Mouse (Mus musculus): ENCODE data around the gene H2-Q10. TPM values are rescaled to one million over a fixed set of nuclear protein-coding genes. Genes with fewer than 3 reads are reported as not detected.
A peak's percentile ranks its signal among the peaks of the same experiment; 100 is the strongest.

H2-Q10 gene
- polyA plus RNA-seq, 1 experiment: 0.04 TPM

- Histone ChIP-seq H3K27ac (ENCODE audit: insufficient read depth, low read length) (no peak overlapping the region), H3K4me3 (ENCODE audit: insufficient read depth, low read length) (peak overlapping the region; percentile 52), H3K4me1 (ENCODE audit: control insufficient read depth, insufficient read depth, low read length) (no peaks in the 10 kb centered on the region)
- TF ChIP-seq POLR2A (IDR thresholded peaks at IDR 0.05; ENCODE audit: extremely low read depth, insufficient read depth, low read length) (no peak), CTCF (IDR thresholded peaks at IDR 0.05; ENCODE audit: extremely low read depth, insufficient read depth, low read length) (no peak)
Measured at GRCm38 (mm10) chr17:35515911-35516640, 46.2 kb downstream of the H2-Q10 start.

GRCm38 (mm10) chr17:35516652-35517500 is 47.0 kb downstream of the H2-Q10 start, which contains the start of the genes Tcf19 and Cchcr1:
Gene Tcf19 (minus strand): TSS chr17:35516824.
Gene Cchcr1 (plus strand): TSS chr17:35517100.
- TF ChIP-seq POLR2A (IDR thresholded peaks at IDR 0.05; ENCODE audit: extremely low read depth, insufficient read depth, low read length) (no peak), CTCF (IDR thresholded peaks at IDR 0.05; ENCODE audit: extremely low read depth, insufficient read depth, low read length) (no peak)
- H3K4me3 ChIP-seq (ENCODE audit: insufficient read depth, low read length): peak within 1 kb of the TSS; percentile 52
- H3K4me1 ChIP-seq (ENCODE audit: control insufficient read depth, insufficient read depth, low read length): no peaks in the 10 kb centered on the region
- H3K27ac ChIP-seq (ENCODE audit: insufficient read depth, low read length): no peak within 1 kb of the TSS

- Histone ChIP-seq H3K4me3 (ENCODE audit: insufficient read depth, low read length) (peak overlapping the region; percentile 52; the same call in 1 of the 2 replicates), H3K4me1 (ENCODE audit: control insufficient read depth, insufficient read depth, low read length) (no peaks in the 10 kb centered on the region), H3K27ac (ENCODE audit: insufficient read depth, low read length) (no peak overlapping the region)
- no peak for TF ChIP-seq POLR2A (IDR thresholded peaks at IDR 0.05; ENCODE audit: extremely low read depth, insufficient read depth, low read length)
- no peak for TF ChIP-seq CTCF (IDR thresholded peaks at IDR 0.05; ENCODE audit: extremely low read depth, insufficient read depth, low read length)
Measured at GRCm38 (mm10) chr17:35517526-35517925, 47.6 kb downstream of the H2-Q10 start.

Other genes with a start within 250 kb of the H2-Q10 start
- not detected in 2 replicates for gene Gm16181, start 249.3 kb upstream of the H2-Q10 start, polyA plus RNA-seq (2012; rRNA removed)
- 765 and 777 TPM in 2 replicates for gene Atp6v1g2, start 236.4 kb upstream of the H2-Q10 start, polyA plus RNA-seq (2012; rRNA removed)
- 12.2 and 13.8 TPM in 2 replicates for gene Nfkbil1, start 234.3 kb upstream of the H2-Q10 start, polyA plus RNA-seq (2012; rRNA removed)
- gene Ddx39b, start 228.3 kb upstream of the H2-Q10 start, polyA plus RNA-seq (2012; rRNA removed): 382 and 400 TPM in 2 replicates
- 64.1 and 72.6 TPM in 2 replicates for gene H2-D1, start 207.4 kb upstream of the H2-Q10 start, polyA plus RNA-seq (2012; rRNA removed)
- 0.68 and 0.88 TPM in 2 replicates for gene H2-Q1, start 149.7 kb upstream of the H2-Q10 start, polyA plus RNA-seq (2012; rRNA removed)
- gene H2-Q2, start 127.8 kb upstream of the H2-Q10 start, polyA plus RNA-seq (2012; rRNA removed): 0.57 and 0.96 TPM in 2 replicates
- gene H2-Q4, start 90.5 kb upstream of the H2-Q10 start, polyA plus RNA-seq (2012; rRNA removed): 6.2 and 6.5 TPM in 2 replicates
- 1.2 and 1.7 TPM in 2 replicates for gene H2-Q6, start 45.2 kb upstream of the H2-Q10 start, polyA plus RNA-seq (2012; rRNA removed)
- gene H2-Q7, start 30.9 kb upstream of the H2-Q10 start, polyA plus RNA-seq (2012; rRNA removed): 1.2 and 1.9 TPM in 2 replicates
- gene Pou5f1, start 35.9 kb downstream of the H2-Q10 start, polyA plus RNA-seq (2012; rRNA removed): not detected in 2 replicates
- gene Tcf19, start 46.7 kb downstream of the H2-Q10 start, polyA plus RNA-seq (2012; rRNA removed): 10.3 and 11.9 TPM in 2 replicates
- gene Cchcr1, start 47.0 kb downstream of the H2-Q10 start, polyA plus RNA-seq (2012; rRNA removed): 14.2 and 14.5 TPM in 2 replicates
- 1.1 and 1.2 TPM in 2 replicates for gene Psors1c2, start 63.1 kb downstream of the H2-Q10 start, polyA plus RNA-seq (2012; rRNA removed)
- 1.8 and 1.9 TPM in 2 replicates for gene Cdsn, start 82.0 kb downstream of the H2-Q10 start, polyA plus RNA-seq (2012; rRNA removed)
- not detected in 2 replicates for gene 2300002M23Rik, start 97.4 kb downstream of the H2-Q10 start, polyA plus RNA-seq (2012; rRNA removed)
- gene Sfta2, start 131.5 kb downstream of the H2-Q10 start, polyA plus RNA-seq (2012; rRNA removed): not detected in 2 replicates
- 0.09 and 0.10 TPM in 2 replicates for gene Gm9573, start 156.5 kb downstream of the H2-Q10 start, polyA plus RNA-seq (2012; rRNA removed)
- gene Mucl3, start 173.6 kb downstream of the H2-Q10 start, polyA plus RNA-seq (2012; rRNA removed): 0.06 TPM in 1 of 2 replicates, not detected in the other
- gene Vars2, start 197.5 kb downstream of the H2-Q10 start, polyA plus RNA-seq (2012; rRNA removed): 34.5 and 38.9 TPM in 2 replicates
- 29.8 and 32.9 TPM in 2 replicates for gene Gtf2h4, start 203.7 kb downstream of the H2-Q10 start, polyA plus RNA-seq (2012; rRNA removed)
- gene Ddr1, start 234.5 kb downstream of the H2-Q10 start, polyA plus RNA-seq (2012; rRNA removed): 42.8 and 44.9 TPM in 2 replicates